ENCODE assay signal across 20 mouse cellular contexts in the genomic region with DNA sequence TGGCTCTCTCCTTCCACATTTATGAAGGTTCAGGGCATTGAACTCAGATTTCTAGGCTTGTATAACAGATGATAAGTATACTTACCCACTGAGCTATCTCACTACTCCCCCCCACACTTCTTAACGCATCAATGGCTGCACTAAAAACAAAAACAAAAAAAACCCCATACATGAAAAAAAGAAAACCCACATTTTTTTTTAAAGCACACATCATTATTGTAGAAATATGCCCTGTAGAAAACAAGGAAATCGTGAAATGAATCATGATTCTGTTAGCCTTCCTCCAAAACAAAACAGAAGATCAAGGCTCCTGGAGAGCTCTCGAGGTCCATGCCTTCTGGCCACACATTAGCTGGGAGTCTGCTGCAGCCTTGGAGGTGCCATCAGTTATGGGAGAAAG. TPM values are rescaled to one million over a fixed set of nuclear protein-coding genes. Genes with fewer than 3 reads are reported as not detected.
DNase-seq lines count a peak whose midpoint lies in the region; TF ChIP-seq lines count a peak whose summit lies in the region.
"Had no signal": no experiment of that assay in that cellular context is flagged by ENCODE, and none has a peak within 500 bp of the region (broad histone marks: within the 10 kb centered on the region; RNA-seq: fewer than 3 reads in every experiment).

No protein-coding gene starts in this region.

- intact Hi-C loops in gastrocnemius, adult 2 months (cut with DNase I), result no loop called here
- intact Hi-C loops in gastrocnemius, postnatal 14 days (cut with DNase I; ENCODE audit: low total_unique reads), result no loop called here
- intact Hi-C loops in heart, postnatal 10 days (cut with DNase I), result no loop called here

- TF ChIP-seq CTCF in gastrocnemius, adult 2 months (IDR thresholded peaks at IDR 0.05), result no peak

- no peak overlapping the region for H3K4me3 ChIP-seq in gastrocnemius, adult 2 months
- H3K4me3 ChIP-seq: embryonic facial prominence, embryonic 10.5 days; embryonic facial prominence, embryonic 12.5 days; forebrain, embryonic 13.5 days; forebrain, embryonic 15.5 days had no signal

- DNase-seq in gastrocnemius, adult 2 months, result no peak
- no peak for DNase-seq in gastrocnemius, postnatal 14 days
- peak; percentile 38 for DNase-seq in adipocyte (ENCODE audit: low spot score)
- peak; percentile 37 for DNase-seq in induced T-regulatory cell, adult 2 months (ENCODE audit: low read depth)
- DNase-seq in left cerebral cortex, adult 9 months (ENCODE audit: low spot score in 2 of 2), result no peak
- DNase-seq in urinary bladder, postnatal 36 days (ENCODE audit: low spot score in 2 of 2), result no peak
- DNase-seq in heart, postnatal 10 days, result no peak
- DNase-seq: adrenal gland, adult 2 months; adrenal gland, postnatal 25 days; cerebellum, adult 11-12 months; cerebellum, adult 2 months; cerebellum, adult 9-10 months; cerebellum, postnatal 10 days; cerebellum, postnatal 25 days; forebrain, postnatal 0 days had no signal

- peak overlapping the region; percentile 3; the same call in 1 of the 2 replicates for H3K27ac ChIP-seq in gastrocnemius, adult 2 months
- H3K27ac ChIP-seq: embryonic facial prominence, embryonic 10.5 days; embryonic facial prominence, embryonic 12.5 days; forebrain, embryonic 13.5 days; forebrain, embryonic 15.5 days had no signal

RNA-seq across cellular contexts. Expression of gene Gm17334, which starts 38.3 kb away (rescaled TPM):
- total RNA-seq in gastrocnemius, adult 2 months (2021), result under 1 TPM; 0.28 to 0.53 TPM
- under 1 TPM; 0.23 to 0.33 TPM for total RNA-seq in gastrocnemius, postnatal 14 days (2021)
- total RNA-seq in heart, postnatal 10 days (2021), result under 1 TPM in 1 of 2 experiments, not detected in 1; 0.30 TPM
- total RNA-seq: G1E had no signal

RNA-seq across cellular contexts. Expression of gene Irf1, which starts 41.5 kb away (rescaled TPM):
- 1 to 10 TPM; 6.2 to 7.0 TPM for total RNA-seq in gastrocnemius, adult 2 months (2021)
- total RNA-seq in gastrocnemius, postnatal 14 days (2021), result 1 to 10 TPM; 8.7 to 9.1 TPM
- total RNA-seq in heart, postnatal 10 days (2021), result 10 to 100 TPM; 15.3 to 18.4 TPM

RNA-seq across cellular contexts. Expression of gene Gm12216, which starts 47.7 kb away (rescaled TPM):
- 1 to 10 TPM in 1 of 2 experiments, under 1 TPM in 1; 0.87 to 1.4 TPM for total RNA-seq in gastrocnemius, adult 2 months (2021)
- 1 to 10 TPM; 2.1 to 3.7 TPM for total RNA-seq in gastrocnemius, postnatal 14 days (2021)
- 1 to 10 TPM; 1.9 to 2.0 TPM for total RNA-seq in heart, postnatal 10 days (2021)
- total RNA-seq: forebrain, postnatal 0 days had no signal

Comparison
In these comparisons a context has a peak if more than half of its experiments do, and no peak if none do; other contexts are left out.
1. DNase-seq: peak in adipocyte (single experiment) and induced T-regulatory cell, adult 2 months (single experiment); none in gastrocnemius, adult 2 months (single experiment), gastrocnemius, postnatal 14 days (single experiment), left cerebral cortex, adult 9 months (0 of 2), urinary bladder, postnatal 36 days (0 of 2) and heart, postnatal 10 days (0 of 2).